Comparison of ENCODE assay signal across 25 mouse cellular contexts in the genomic region with DNA sequence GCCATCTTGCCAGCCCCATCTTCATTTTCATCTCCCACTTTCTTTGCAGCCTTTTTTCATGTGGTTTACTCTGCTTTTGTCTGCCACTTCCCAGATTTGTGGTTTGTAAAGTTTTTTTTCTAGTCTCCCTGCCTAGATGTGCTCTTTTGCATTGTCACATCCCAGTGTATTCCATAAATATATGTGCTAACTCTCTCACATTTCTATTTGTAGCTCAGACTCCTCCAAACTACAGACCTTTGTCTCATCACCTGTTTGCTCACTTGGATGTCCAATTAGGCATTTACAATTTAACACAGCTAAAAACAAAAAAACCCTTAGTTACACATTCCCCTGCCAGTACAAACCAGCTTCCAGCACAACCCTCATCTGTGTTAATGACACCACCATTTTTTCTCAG. TPM values are rescaled to one million over a fixed set of nuclear protein-coding genes. Genes with fewer than 3 reads are reported as not detected.
A peak's percentile ranks its signal among the peaks of the same experiment; 100 is the strongest.
DNase-seq lines count a peak whose midpoint lies in the region.
"Had no signal": no experiment of that assay in that cellular context is flagged by ENCODE, and none has a peak within 500 bp of the region (broad histone marks: within the 10 kb centered on the region; RNA-seq: fewer than 3 reads in every experiment).

No protein-coding gene starts in this region.

- intact Hi-C loops in left cerebral cortex, postnatal 25 days (cut with DNase I): no loop called here
- intact Hi-C loops in left cerebral cortex, postnatal 10 days (cut with DNase I): no loop called here

- DNase-seq in frontal cortex, adult 2 months (ENCODE audit: extremely low spot score in 1 of 2, low spot score in 1 of 2): peak; percentile 15 to 19
- no peak for DNase-seq in frontal cortex, postnatal 25 days (ENCODE audit: low spot score in 2 of 2)
- peak; percentile 4 to 49 for DNase-seq in left cerebral cortex, postnatal 25 days (ENCODE audit: low spot score in 2 of 2)
- no peak for DNase-seq in left cerebral cortex, postnatal 10 days (ENCODE audit: extremely low spot score in 1 of 2, low spot score in 2 of 2)
- peak; percentile 34 for DNase-seq in telencephalon, adult 2 months (ENCODE audit: low read depth, low spot score)
- DNase-seq in kidney, postnatal 14 days: no peak
- DNase-seq: adrenal gland, adult 2 months; adrenal gland, postnatal 10 days; adrenal gland, postnatal 25 days; cerebellum, adult 11-12 months; cerebellum, adult 2 months; cerebellum, adult 9-10 months; cerebellum, postnatal 10 days; cerebellum, postnatal 25 days; embryo, embryonic 11 days had no signal

RNA-seq across cellular contexts. Expression of gene Topaz1, which starts 13.0 kb away (rescaled TPM):
- polyA plus RNA-seq in frontal cortex, adult 2 months (2012; rRNA removed): not detected in 2 replicates
- not detected for total RNA-seq in left cerebral cortex, postnatal 25 days (2021)
- total RNA-seq in left cerebral cortex, postnatal 10 days (2021): not detected
- total RNA-seq: adrenal gland, adult 2 months; adrenal gland, postnatal 10 days; adrenal gland, postnatal 25 days; MEL had no signal
- polyA plus RNA-seq: adrenal gland, adult 2 months; C2C12; cortical plate, adult 2 months; embryonic facial prominence, embryonic 11.5 days; embryonic facial prominence, embryonic 15.5 days; forebrain, embryonic 10.5 days; forebrain, embryonic 12.5 days; forebrain, embryonic 14.5 days; forebrain, embryonic 16.5 days had no signal

RNA-seq across cellular contexts. Expression of gene Tcaim, which starts 45.2 kb away (rescaled TPM):
- 12.2 and 14.7 TPM in 2 replicates for polyA plus RNA-seq in frontal cortex, adult 2 months (2012; rRNA removed)
- total RNA-seq in left cerebral cortex, postnatal 25 days (2021): 10 to 100 TPM; 17.0 to 19.7 TPM
- total RNA-seq in left cerebral cortex, postnatal 10 days (2021): 10 to 100 TPM; 12.5 to 14.6 TPM
- polyA plus RNA-seq: erythroblast, embryonic 14.5 days had no signal

Comparison
In these comparisons a context has a peak if more than half of its experiments do, and no peak if none do; other contexts are left out.
1. DNase-seq: peak in frontal cortex, adult 2 months (2 of 2), left cerebral cortex, postnatal 25 days (2 of 2) and telencephalon, adult 2 months (single experiment); none in frontal cortex, postnatal 25 days (0 of 2), left cerebral cortex, postnatal 10 days (0 of 2) and kidney, postnatal 14 days (single experiment).